15 mouse cellular contexts compared by ENCODE assay signal in genomic region chr2:20901916-20902315, GRCm38 (mm10).
"Had no signal": no experiment of that assay in that cellular context is flagged by ENCODE, and none has a peak within 500 bp of the region (broad histone marks: within the 10 kb centered on the region; RNA-seq: fewer than 3 reads in every experiment).

No protein-coding gene starts in this region.

- H3K27ac ChIP-seq: neural tube, embryonic 15.5 days; stomach, embryonic 15.5 days; stomach, postnatal 0 days had no signal

- H3K4me1 ChIP-seq: neural tube, embryonic 15.5 days; stomach, embryonic 15.5 days had no signal

- H3K9me3 ChIP-seq: neural tube, embryonic 15.5 days; stomach, embryonic 15.5 days had no signal

- H3K4me2 ChIP-seq: neural tube, embryonic 15.5 days; stomach, embryonic 15.5 days had no signal

- H3K4me3 ChIP-seq: neural tube, embryonic 15.5 days; stomach, embryonic 15.5 days had no signal

- H3K27me3 ChIP-seq: neural tube, embryonic 15.5 days; stomach, embryonic 15.5 days had no signal

- H3K9ac ChIP-seq: neural tube, embryonic 15.5 days; stomach, embryonic 15.5 days had no signal

- H3K36me3 ChIP-seq: neural tube, embryonic 15.5 days; stomach, embryonic 15.5 days had no signal

- DNase-seq: retina, postnatal 1 day; right cerebral cortex, adult 18-20 months; right cerebral cortex, postnatal 14 days; right cerebral cortex, postnatal 25 days; right cerebral cortex, postnatal 4 days; spleen, adult 18-20 months; thymus, adult 18-20 months; thymus, adult 2 months; thymus, postnatal 14 days; thymus, postnatal 25 days; thymus, postnatal 36 days; thymus, postnatal 4 days had no signal
